In genomic region chr1:134647591-134647990, GRCm38 (mm10) we compare ENCODE assay signal across 11 mouse cellular contexts. TPM values are rescaled to one million over a fixed set of nuclear protein-coding genes. Genes with fewer than 3 reads are reported as not detected.
DNase-seq lines count a peak whose midpoint lies in the region; ATAC-seq and TF ChIP-seq lines count a peak whose summit lies in the region.
"Had no signal": no experiment of that assay in that cellular context is flagged by ENCODE, and none has a peak within 500 bp of the region (broad histone marks: within the 10 kb centered on the region; RNA-seq: fewer than 3 reads in every experiment).

No protein-coding gene starts in this region.

- ATAC-seq in forebrain, postnatal 0 days, result no peak
- no peak for ATAC-seq in forebrain, embryonic 16.5 days
- ATAC-seq in midbrain, postnatal 0 days (ENCODE audit: low FRiP score), result no peak
- no peak for ATAC-seq in hindbrain, postnatal 0 days
- ATAC-seq in neural tube, embryonic 15.5 days (ENCODE audit: low FRiP score), result no peak
- ATAC-seq: forebrain, embryonic 13.5 days had no signal

- no peak overlapping the region for H3K4me3 ChIP-seq in forebrain, postnatal 0 days (ENCODE audit: low read depth, low read length)
- H3K4me3 ChIP-seq in forebrain, embryonic 16.5 days (replicated peaks; ENCODE audit: low read length), result no peak overlapping the region
- peak overlapping the region; percentile 62; the same call in 1 of the 2 replicates for H3K4me3 ChIP-seq in midbrain, embryonic 10.5 days
- no peak overlapping the region for H3K4me3 ChIP-seq in midbrain, postnatal 0 days (ENCODE audit: low read depth, low read length)
- H3K4me3 ChIP-seq in hindbrain, postnatal 0 days (ENCODE audit: low read length), result 0 out of 2 replicates have a peak overlapping the region, but pooled peaks have one; percentile 0
- H3K4me3 ChIP-seq in neural tube, embryonic 15.5 days (replicated peaks), result peak overlapping the region; percentile 50

- 0 out of 2 replicates have a peak overlapping the region, but pooled peaks have one; percentile 95 for H3K4me2 ChIP-seq in forebrain, postnatal 0 days (ENCODE audit: low read depth)
- no peak overlapping the region for H3K4me2 ChIP-seq in forebrain, embryonic 16.5 days (ENCODE audit: low read length)
- no peak overlapping the region for H3K4me2 ChIP-seq in midbrain, postnatal 0 days (ENCODE audit: low read depth, low read length, poor library complexity, severe bottlenecking)
- H3K4me2 ChIP-seq in hindbrain, postnatal 0 days (ENCODE audit: low read depth, low read length), result peak overlapping the region; percentile 81; the same call in 1 of the 2 replicates
- peak overlapping the region; percentile 97 for H3K4me2 ChIP-seq in neural tube, embryonic 15.5 days

- TF ChIP-seq CTCF in forebrain, postnatal 0 days (IDR thresholded peaks at IDR 0.05; ENCODE audit: low read depth), result no peak
- TF ChIP-seq CTCF in midbrain, postnatal 0 days (IDR thresholded peaks at IDR 0.05), result no peak
- TF ChIP-seq CTCF in hindbrain, postnatal 0 days (IDR thresholded peaks at IDR 0.05; ENCODE audit: low read depth), result no peak

- 32% methylated on average over 7 of the region's 7 CpGs for WGBS in forebrain, postnatal 0 days
- WGBS in forebrain, embryonic 16.5 days, result 25% methylated on average over 7 of the region's 7 CpGs
- WGBS in midbrain, embryonic 10.5 days, result 21% methylated on average over 7 of the region's 7 CpGs
- 39% methylated on average over 7 of the region's 7 CpGs for WGBS in midbrain, postnatal 0 days
- WGBS in hindbrain, postnatal 0 days, result 40% methylated on average over 7 of the region's 7 CpGs
- WGBS in neural tube, embryonic 15.5 days, result 32% methylated on average over 7 of the region's 7 CpGs

- H3K9ac ChIP-seq in forebrain, postnatal 0 days, result no peak overlapping the region
- no peak overlapping the region for H3K9ac ChIP-seq in forebrain, embryonic 16.5 days (replicated peaks; ENCODE audit: low read depth, low read length)
- no peak overlapping the region for H3K9ac ChIP-seq in midbrain, postnatal 0 days (replicated peaks; ENCODE audit: low read length, poor library complexity, severe bottlenecking)
- H3K9ac ChIP-seq in hindbrain, postnatal 0 days (replicated peaks; ENCODE audit: low read length), result no peak overlapping the region; the same call in 1 of the 2 replicates
- no peak overlapping the region for H3K9ac ChIP-seq in neural tube, embryonic 15.5 days (replicated peaks)

- no peaks in the 10 kb centered on the region for H3K4me1 ChIP-seq in forebrain, postnatal 0 days (ENCODE audit: insufficient read depth)
- H3K4me1 ChIP-seq in forebrain, embryonic 16.5 days (replicated peaks; ENCODE audit: control insufficient read depth, insufficient read depth, low read length), result peaks cover 31% of the 10 kb centered on the region
- H3K4me1 ChIP-seq in midbrain, embryonic 10.5 days, result peaks cover 52% of the 10 kb centered on the region
- peaks cover 5% of the 10 kb centered on the region; the same call in 1 of the 2 replicates for H3K4me1 ChIP-seq in midbrain, postnatal 0 days (ENCODE audit: insufficient read depth, low read length)
- H3K4me1 ChIP-seq in hindbrain, postnatal 0 days (ENCODE audit: insufficient read depth, low read length), result peaks cover 14% of the 10 kb centered on the region
- H3K4me1 ChIP-seq in neural tube, embryonic 15.5 days, result peaks cover 51% of the 10 kb centered on the region

- no peak for DNase-seq in forebrain, postnatal 0 days
- no peak for DNase-seq in midbrain, embryonic 10.5 days (ENCODE audit: low spot score)
- DNase-seq in midbrain, postnatal 0 days (ENCODE audit: low spot score), result no peak
- DNase-seq in hindbrain, postnatal 0 days (ENCODE audit: low spot score), result no peak
- DNase-seq in frontal cortex, postnatal 14 days (ENCODE audit: low spot score in 2 of 2), result no peak
- no peak for DNase-seq in embryo, embryonic 10.5 days (ENCODE audit: low spot score)
- DNase-seq: gastrocnemius, postnatal 14 days had no signal

- H3K27ac ChIP-seq in forebrain, postnatal 0 days (ENCODE audit: low read depth, low read length), result no peak overlapping the region
- H3K27ac ChIP-seq in forebrain, embryonic 16.5 days (ENCODE audit: low read length), result no peak overlapping the region
- no peak overlapping the region for H3K27ac ChIP-seq in midbrain, embryonic 10.5 days (replicated peaks)
- no peak overlapping the region for H3K27ac ChIP-seq in midbrain, postnatal 0 days (ENCODE audit: low read depth, low read length)
- H3K27ac ChIP-seq in hindbrain, postnatal 0 days, result no peak overlapping the region
- H3K27ac ChIP-seq in neural tube, embryonic 15.5 days (replicated peaks), result no peak overlapping the region
- H3K27ac ChIP-seq: forebrain, embryonic 13.5 days had no signal

- H3K27me3 ChIP-seq in forebrain, postnatal 0 days (ENCODE audit: insufficient read depth, low read length), result peaks cover 34% of the 10 kb centered on the region
- peaks cover 47% of the 10 kb centered on the region for H3K27me3 ChIP-seq in forebrain, embryonic 16.5 days (replicated peaks; ENCODE audit: control insufficient read depth, insufficient read depth, low read length)
- peaks cover 98% of the 10 kb centered on the region for H3K27me3 ChIP-seq in midbrain, embryonic 10.5 days (ENCODE audit: low read depth, poor library complexity, severe bottlenecking)
- peaks cover 34% of the 10 kb centered on the region for H3K27me3 ChIP-seq in midbrain, postnatal 0 days (ENCODE audit: insufficient read depth, low read length)
- H3K27me3 ChIP-seq in hindbrain, postnatal 0 days (ENCODE audit: insufficient read depth, low read length), result peaks cover 23% of the 10 kb centered on the region
- peaks cover 49% of the 10 kb centered on the region for H3K27me3 ChIP-seq in neural tube, embryonic 15.5 days (replicated peaks)

- no peaks in the 10 kb centered on the region for H3K9me3 ChIP-seq in forebrain, postnatal 0 days (ENCODE audit: low read length)
- no peaks in the 10 kb centered on the region for H3K9me3 ChIP-seq in forebrain, embryonic 16.5 days (ENCODE audit: control insufficient read depth, low read length)
- no peaks in the 10 kb centered on the region for H3K9me3 ChIP-seq in midbrain, embryonic 10.5 days (replicated peaks)
- H3K9me3 ChIP-seq in midbrain, postnatal 0 days (ENCODE audit: low read length), result no peaks in the 10 kb centered on the region
- no peaks in the 10 kb centered on the region for H3K9me3 ChIP-seq in hindbrain, postnatal 0 days (ENCODE audit: low read length)
- no peaks in the 10 kb centered on the region for H3K9me3 ChIP-seq in neural tube, embryonic 15.5 days (replicated peaks)
- H3K9me3 ChIP-seq: forebrain, embryonic 13.5 days had no signal

- H3K36me3 ChIP-seq in forebrain, postnatal 0 days (ENCODE audit: insufficient read depth), result no peaks in the 10 kb centered on the region
- no peaks in the 10 kb centered on the region for H3K36me3 ChIP-seq in forebrain, embryonic 16.5 days (ENCODE audit: control insufficient read depth, insufficient read depth)
- H3K36me3 ChIP-seq in midbrain, embryonic 10.5 days, result no peaks in the 10 kb centered on the region
- no peaks in the 10 kb centered on the region for H3K36me3 ChIP-seq in midbrain, postnatal 0 days (ENCODE audit: insufficient read depth, low read length)
- no peaks in the 10 kb centered on the region for H3K36me3 ChIP-seq in hindbrain, postnatal 0 days (ENCODE audit: insufficient read depth, low read length)
- no peaks in the 10 kb centered on the region for H3K36me3 ChIP-seq in neural tube, embryonic 15.5 days

RNA-seq across cellular contexts. Expression of gene Syt2, which starts 1.1 kb away (rescaled TPM):
- total RNA-seq in forebrain, postnatal 0 days (2014; rRNA removed), result 1.1 and 1.3 TPM in 2 replicates
- 1.2 and 1.6 TPM in 2 replicates for polyA plus RNA-seq in forebrain, postnatal 0 days (2015; fragmentation: Nextera tagmentation; extraction: Ambion mirVana)
- 1.1 and 2.2 TPM in 2 replicates for polyA plus RNA-seq in forebrain, embryonic 16.5 days (2015; fragmentation: Nextera tagmentation; extraction: Ambion mirVana)
- 2.7 TPM in 2 replicates for polyA plus RNA-seq in midbrain, embryonic 10.5 days (2016; fragmentation: Nextera tagmentation; extraction: Ambion mirVana)
- 18.9 and 19.0 TPM in 2 replicates for total RNA-seq in midbrain, postnatal 0 days (2014; rRNA removed)
- polyA plus RNA-seq in midbrain, postnatal 0 days (2015; fragmentation: Nextera tagmentation; extraction: Ambion mirVana), result 6.2 and 6.8 TPM in 2 replicates
- 74.7 and 179 TPM in 2 replicates for total RNA-seq in hindbrain, postnatal 0 days (2014; rRNA removed)
- polyA plus RNA-seq in hindbrain, postnatal 0 days (2015; fragmentation: Nextera tagmentation; extraction: Ambion mirVana), result 22.5 and 23.3 TPM in 2 replicates
- 20.4 and 23.4 TPM in 2 replicates for polyA plus RNA-seq in neural tube, embryonic 15.5 days (2015; fragmentation: Nextera tagmentation; extraction: Ambion mirVana)
- total RNA-seq: hematopoietic stem cell, adult 5-6 weeks had no signal

Comparison
In these comparisons a context has a peak if more than half of its experiments do, and no peak if none do; other contexts are left out.
1. H3K4me2 ChIP-seq: peak in forebrain, postnatal 0 days (single experiment), hindbrain, postnatal 0 days (single experiment) and neural tube, embryonic 15.5 days (single experiment); none in forebrain, embryonic 16.5 days (single experiment) and midbrain, postnatal 0 days (single experiment).
2. H3K4me3 ChIP-seq: peak in midbrain, embryonic 10.5 days (single experiment), hindbrain, postnatal 0 days (single experiment) and neural tube, embryonic 15.5 days (single experiment); none in forebrain, postnatal 0 days (single experiment), forebrain, embryonic 16.5 days (single experiment) and midbrain, postnatal 0 days (single experiment).